Mouse (Mus musculus): Measurements from ENCODE around the gene Wdr86.

GRCm38 (mm10) chr5:24681436-24681835 is 49.1 kb downstream of the Wdr86 start:
- TF ChIP-seq CTCF (IDR thresholded peaks at IDR 0.05; ENCODE audit: low read depth) (no peak), EP300 (IDR thresholded peaks at IDR 0.05; ENCODE audit: low read depth) (no peak)
